Mouse (Mus musculus) midbrain, embryonic 12.5 days (tissue): ENCODE data around the gene Ttll6. TPM values are rescaled to one million over a fixed set of nuclear protein-coding genes. Genes with fewer than 3 reads are reported as not detected.

ENCODE experiments used
- ATAC-seq: fragments of 200-750 bp; cut with Nextera tagmentation; 2 replicates; pipeline ENCODE4 v1.8.0; 2017; ENCODE audit warnings: low read depth, moderate TSS enrichment, moderate library complexity; ENCODE audit not compliant: low FRiP score
- H3K27ac ChIP-seq: fragments of 300-500 bp; sonication (generic); replicated peaks from 2 replicates; pipeline ENCODE4 v1.5.1; 2016; ENCODE audit warnings: mild to moderate bottlenecking
- H3K27me3 ChIP-seq: fragments of 300-500 bp; sonication (generic); 2 replicates; pipeline ENCODE4 v1.6.1; 2016; ENCODE audit warnings: mild to moderate bottlenecking
- H3K36me3 ChIP-seq: fragments of 300-500 bp; sonication (generic); 2 replicates; pipeline ENCODE4 v1.6.1; 2016
- H3K4me1 ChIP-seq: fragments of 300-500 bp; sonication (generic); 2 replicates; pipeline ENCODE4 v1.6.1; 2016
- H3K4me2 ChIP-seq: fragments of 300-500 bp; sonication (generic); replicated peaks from 2 replicates; pipeline ENCODE4 v1.6.1; 2016; ENCODE audit warnings: mild to moderate bottlenecking, moderate library complexity
- H3K4me3 ChIP-seq: fragments of 300-500 bp; sonication (generic); 2 replicates; pipeline ENCODE4 v1.5.1; 2016; ENCODE audit warnings: mild to moderate bottlenecking
- H3K9ac ChIP-seq: fragments of 300-500 bp; sonication (generic); replicated peaks from 2 replicates; pipeline ENCODE4 v1.6.1; 2016; ENCODE audit warnings: mild to moderate bottlenecking, moderate library complexity
- H3K9me3 ChIP-seq: fragments of 300-500 bp; sonication (generic); 2 replicates; pipeline ENCODE4 v1.6.1; 2016; ENCODE audit warnings: mild to moderate bottlenecking
- WGBS: fragments of 180-500 bp; shearing (Covaris S2); methylation state at CpG from one replicate; pipeline ENCODE4 v1.1.7; 2016; 5-methylcytosine and 5-hydroxymethylcytosine counted together
- polyA plus RNA-seq: library from polyadenylated mRNA; unstranded; fragments of >200 nt; fragmentation: Nextera tagmentation; extraction: Ambion mirVana; gene quantifications from 2 replicates; pipeline ENCODE4 v1.2.1, GENCODE M21; 2016

Gene Ttll6
- polyA plus RNA-seq, 1 experiment from 2014 or later: not detected

GRCm38 (mm10) chr11:96170711-96171379 is 37.3 kb downstream of the Ttll6 start:
- Histone ChIP-seq H3K27me3 (peaks cover 100% of the 10 kb centered on the region), H3K9me3 (no peaks in the 10 kb centered on the region), H3K4me1 (no peaks in the 10 kb centered on the region; the same call in 1 of the 2 replicates), H3K36me3 (no peaks in the 10 kb centered on the region), H3K9ac (no peak overlapping the region), H3K27ac (no peak overlapping the region), H3K4me3 (no peak overlapping the region), H3K4me2 (no peak overlapping the region)
- no peak for ATAC-seq
- 0% methylated on average over 20 of the region's 20 CpGs for WGBS

- Histone ChIP-seq H3K9ac (no peak overlapping the region), H3K4me2 (no peak overlapping the region), H3K27me3 (peaks cover 100% of the 10 kb centered on the region), H3K27ac (no peak overlapping the region), H3K9me3 (no peaks in the 10 kb centered on the region), H3K4me1 (no peaks in the 10 kb centered on the region; the same call in 1 of the 2 replicates), H3K4me3 (no peak overlapping the region), H3K36me3 (no peaks in the 10 kb centered on the region)
- WGBS: 7% methylated on average over 3 of the region's 3 CpGs
- ATAC-seq: no peak
Observed at GRCm38 (mm10) chr11:96171601-96172000, 38.0 kb downstream of the Ttll6 start.

DNA sequence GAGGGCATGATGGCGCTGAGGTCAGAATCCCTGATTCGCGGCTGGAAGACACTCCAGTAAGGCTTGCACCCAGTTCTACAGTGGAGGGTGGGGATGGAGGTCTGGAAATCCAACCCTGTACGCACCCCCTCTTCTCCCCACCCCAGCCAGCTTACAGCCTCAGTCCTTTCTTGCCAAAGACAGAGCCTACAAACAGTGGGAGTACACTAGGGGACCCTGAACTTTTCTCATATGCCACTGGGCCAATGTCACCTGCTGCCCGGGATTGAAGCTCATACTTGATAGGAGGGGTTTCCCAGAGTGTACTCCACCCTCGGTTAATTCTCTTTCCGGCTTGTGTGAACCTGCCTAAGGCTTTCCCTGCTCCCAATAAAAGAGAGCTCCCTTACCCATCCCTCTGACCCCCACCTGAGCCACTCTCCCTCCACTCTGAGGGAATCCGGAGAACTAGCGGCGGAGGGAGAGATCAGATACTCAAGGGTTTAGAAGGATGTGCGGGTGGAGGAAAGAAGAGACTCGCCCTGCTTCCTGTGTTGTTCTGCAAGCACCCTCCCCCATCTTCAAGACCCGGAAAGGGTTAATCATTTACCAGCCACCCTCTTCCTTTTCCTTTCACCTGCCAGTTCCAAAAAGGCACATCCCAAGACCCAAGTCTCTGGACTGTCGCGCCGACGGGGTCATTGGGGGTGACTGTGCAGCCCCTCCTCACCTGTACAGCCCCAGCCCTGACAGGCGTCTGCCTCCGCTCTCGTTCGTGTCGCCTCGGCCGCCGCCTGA is 39.1 kb downstream of the Ttll6 start:
- no peaks in the 10 kb centered on the region for H3K9me3 ChIP-seq
- no peaks in the 10 kb centered on the region; the same call in 1 of the 2 replicates for H3K4me1 ChIP-seq
- H3K4me3 ChIP-seq: no peak overlapping the region
- H3K9ac ChIP-seq: no peak overlapping the region
- H3K27me3 ChIP-seq: peaks cover 98% of the 10 kb centered on the region
- no peaks in the 10 kb centered on the region for H3K36me3 ChIP-seq
- no peak overlapping the region for H3K4me2 ChIP-seq
- no peak overlapping the region for H3K27ac ChIP-seq
- WGBS: under 1% methylated on average over 25 of the region's 25 CpGs
- ATAC-seq: no peak

- ATAC-seq: no peak
- Histone ChIP-seq H3K27ac (no peak overlapping the region), H3K4me2 (no peak overlapping the region), H3K4me1 (no peaks in the 10 kb centered on the region; the same call in 1 of the 2 replicates), H3K27me3 (peaks cover 98% of the 10 kb centered on the region), H3K4me3 (no peak overlapping the region), H3K9ac (no peak overlapping the region), H3K36me3 (no peaks in the 10 kb centered on the region), H3K9me3 (no peaks in the 10 kb centered on the region)
- 1% methylated on average over 16 of the region's 16 CpGs for WGBS
Observed at GRCm38 (mm10) chr11:96173288-96173840, 39.8 kb downstream of the Ttll6 start.

DNA sequence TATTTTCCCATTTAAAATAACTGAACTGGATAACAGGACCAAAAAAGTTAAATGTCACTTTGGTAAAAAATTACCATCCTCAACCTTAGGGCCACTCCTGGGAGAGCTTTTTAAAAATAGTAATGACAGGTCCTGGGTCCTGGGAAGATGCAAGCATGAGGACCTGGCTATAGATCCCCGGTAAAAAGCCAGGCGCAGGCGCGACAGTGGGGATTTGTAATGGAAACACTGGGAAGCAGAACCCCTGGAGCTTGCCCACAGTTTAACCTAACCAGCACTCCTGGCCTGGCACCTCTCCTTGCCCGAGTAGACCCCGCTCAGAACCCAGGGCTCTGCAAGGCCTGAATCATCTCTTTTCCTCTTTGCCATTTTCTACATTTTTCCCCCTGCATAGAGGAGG is 41.3 kb downstream of the Ttll6 start:
- no peaks in the 10 kb centered on the region for H3K36me3 ChIP-seq
- H3K27me3 ChIP-seq: peaks cover 98% of the 10 kb centered on the region
- H3K4me1 ChIP-seq: no peaks in the 10 kb centered on the region; the same call in 1 of the 2 replicates
- under 1% methylated on average over 6 of the region's 6 CpGs for WGBS
- H3K9me3 ChIP-seq: no peaks in the 10 kb centered on the region
- H3K4me2 ChIP-seq: no peak overlapping the region
- no peak for ATAC-seq
- H3K9ac ChIP-seq: no peak overlapping the region
- H3K4me3 ChIP-seq: no peak overlapping the region
- H3K27ac ChIP-seq: no peak overlapping the region

- H3K4me1 ChIP-seq: no peaks in the 10 kb centered on the region; the same call in 1 of the 2 replicates
- H3K27me3 ChIP-seq: peaks cover 98% of the 10 kb centered on the region
- H3K36me3 ChIP-seq: no peaks in the 10 kb centered on the region
- WGBS: under 1% methylated on average over 17 of the region's 17 CpGs
- H3K4me2 ChIP-seq: no peak overlapping the region
- no peaks in the 10 kb centered on the region for H3K9me3 ChIP-seq
- ATAC-seq: no peak
- no peak overlapping the region for H3K9ac ChIP-seq
- H3K4me3 ChIP-seq: no peak overlapping the region
- H3K27ac ChIP-seq: no peak overlapping the region
Observed at GRCm38 (mm10) chr11:96175511-96175910, 41.9 kb downstream of the Ttll6 start.

- no peak overlapping the region for H3K4me2 ChIP-seq
- peaks cover 98% of the 10 kb centered on the region for H3K27me3 ChIP-seq
- WGBS: 2% methylated on average over 9 of the region's 9 CpGs
- H3K4me3 ChIP-seq: no peak overlapping the region
- no peaks in the 10 kb centered on the region for H3K4me1 ChIP-seq
- H3K27ac ChIP-seq: no peak overlapping the region
- ATAC-seq: no peak
- no peaks in the 10 kb centered on the region for H3K9me3 ChIP-seq
- no peaks in the 10 kb centered on the region for H3K36me3 ChIP-seq
- H3K9ac ChIP-seq: no peak overlapping the region
Observed at GRCm38 (mm10) chr11:96175951-96176530, 42.5 kb downstream of the Ttll6 start.

DNA sequence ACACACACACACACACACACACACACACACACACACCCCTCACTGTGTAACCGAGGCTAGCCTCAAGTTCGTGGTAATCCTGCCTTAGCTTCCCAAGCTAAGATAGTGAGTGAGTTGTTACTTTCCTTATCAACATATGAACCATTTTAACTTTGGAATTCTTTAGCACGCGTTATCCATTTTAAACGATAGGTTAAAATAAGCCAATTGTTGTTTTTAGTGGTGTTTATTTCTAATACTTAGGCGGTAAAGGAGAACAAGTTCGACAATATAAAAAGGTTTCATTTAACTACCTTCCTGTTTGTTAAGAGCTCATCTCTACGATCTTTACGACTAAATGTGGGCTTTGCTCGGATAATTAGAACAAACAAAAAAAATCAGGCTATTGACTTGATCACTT is 43.3 kb downstream of the Ttll6 start:
- peaks cover 98% of the 10 kb centered on the region for H3K27me3 ChIP-seq
- WGBS: 2% methylated on average over 10 of the region's 10 CpGs
- H3K36me3 ChIP-seq: no peaks in the 10 kb centered on the region
- H3K4me1 ChIP-seq: no peaks in the 10 kb centered on the region
- ATAC-seq: no peak
- no peak overlapping the region for H3K9ac ChIP-seq
- no peaks in the 10 kb centered on the region for H3K9me3 ChIP-seq
- H3K27ac ChIP-seq: no peak overlapping the region
- H3K4me2 ChIP-seq: no peak overlapping the region
- H3K4me3 ChIP-seq: no peak overlapping the region

DNA sequence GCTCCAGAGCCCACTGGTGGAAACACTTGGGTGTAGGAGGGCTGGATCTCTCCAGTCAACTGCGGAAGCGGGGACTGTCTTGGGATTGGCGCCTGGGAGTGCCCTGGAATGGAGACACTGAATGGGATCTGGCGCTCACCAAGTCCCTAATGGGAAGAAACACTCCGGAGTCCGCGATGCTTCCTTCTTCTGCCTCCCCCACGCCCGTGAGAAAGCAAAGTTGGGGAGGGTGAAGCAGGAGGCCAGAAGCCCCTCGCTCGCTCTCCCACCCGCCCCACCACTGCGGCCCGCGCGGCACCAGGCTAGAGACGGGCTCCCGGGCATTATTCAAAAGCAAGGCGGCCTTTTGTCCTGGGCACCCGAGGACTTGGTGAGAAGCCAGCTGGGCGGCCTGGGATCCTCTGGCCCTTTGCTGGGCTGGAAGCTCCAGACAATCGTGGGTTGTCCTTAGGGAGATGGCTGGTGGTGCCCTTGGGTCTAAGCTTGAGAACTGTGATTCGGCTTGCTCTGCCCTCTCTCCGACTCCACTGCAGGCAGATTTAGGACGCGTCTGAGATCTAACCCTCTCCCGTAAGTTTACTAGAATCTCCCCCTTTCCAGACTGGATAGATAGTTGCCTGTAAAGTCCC is 44.1 kb downstream of the Ttll6 start:
- no peaks in the 10 kb centered on the region for H3K4me1 ChIP-seq
- H3K27me3 ChIP-seq: peaks cover 98% of the 10 kb centered on the region
- no peak for ATAC-seq
- H3K4me2 ChIP-seq: no peak overlapping the region
- H3K27ac ChIP-seq: no peak overlapping the region
- H3K9ac ChIP-seq: no peak overlapping the region
- H3K4me3 ChIP-seq: no peak overlapping the region
- H3K9me3 ChIP-seq: no peaks in the 10 kb centered on the region
- under 1% methylated on average over 24 of the region's 27 CpGs for WGBS
- no peaks in the 10 kb centered on the region for H3K36me3 ChIP-seq

GRCm38 (mm10) chr11:96178356-96178755 is 44.8 kb downstream of the Ttll6 start:
- H3K9ac ChIP-seq: no peak overlapping the region
- no peak for ATAC-seq
- H3K27ac ChIP-seq: no peak overlapping the region
- no peaks in the 10 kb centered on the region for H3K36me3 ChIP-seq
- H3K27me3 ChIP-seq: peaks cover 98% of the 10 kb centered on the region
- H3K9me3 ChIP-seq: 0 out of 2 replicates have a peak, but pooled peaks cover 4% of the 10 kb centered on the region
- H3K4me3 ChIP-seq: no peak overlapping the region
- WGBS: 2% methylated on average over 8 of the region's 8 CpGs
- H3K4me1 ChIP-seq: no peaks in the 10 kb centered on the region
- no peak overlapping the region for H3K4me2 ChIP-seq

DNA sequence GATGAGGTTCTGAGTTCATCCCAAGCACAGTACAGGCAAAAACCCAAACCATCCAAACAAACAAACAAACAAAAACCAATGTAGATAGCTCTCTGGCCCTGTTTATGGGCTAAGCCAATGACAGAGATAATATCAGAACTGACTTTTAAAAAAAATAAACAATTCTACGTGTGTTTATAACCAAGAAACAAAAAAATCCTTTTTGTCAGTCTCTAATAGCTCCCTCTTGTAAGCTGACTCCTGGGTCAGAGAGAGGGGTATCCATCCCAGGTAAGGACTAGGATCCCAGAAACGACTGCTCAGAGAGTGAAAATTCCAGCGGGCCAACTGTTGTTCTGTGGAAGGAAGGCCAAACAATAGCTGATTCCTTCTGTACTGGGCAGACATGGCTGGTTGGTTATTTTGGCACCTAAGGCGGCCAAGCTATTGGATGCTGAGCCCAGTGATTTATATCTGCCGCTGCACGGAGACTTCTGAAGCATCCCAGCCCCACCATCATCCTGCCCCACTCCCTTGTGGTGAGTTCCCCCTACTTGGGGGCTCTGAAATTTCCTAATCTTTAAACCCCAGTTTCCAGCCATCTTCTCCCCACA is 45.4 kb downstream of the Ttll6 start:
- WGBS: 2% methylated on average over 6 of the region's 6 CpGs
- H3K9me3 ChIP-seq: 0 out of 2 replicates have a peak, but pooled peaks cover 4% of the 10 kb centered on the region

More for the DNA sequence above, 45.4 kb downstream of the Ttll6 start:
- no peak for ATAC-seq
- Histone ChIP-seq H3K27ac (no peak overlapping the region), H3K4me3 (no peak overlapping the region), H3K27me3 (peaks cover 98% of the 10 kb centered on the region), H3K4me1 (no peaks in the 10 kb centered on the region), H3K4me2 (no peak overlapping the region), H3K36me3 (no peaks in the 10 kb centered on the region), H3K9ac (no peak overlapping the region)
